Mouse (Mus musculus): ENCODE measurements around the gene Chid1. TPM values are rescaled to one million over a fixed set of nuclear protein-coding genes. Genes with fewer than 3 reads are reported as not detected.

The Chid1 gene
- polyA plus RNA-seq, 1 experiment from 2014 or later = 34.7 TPM

DNA sequence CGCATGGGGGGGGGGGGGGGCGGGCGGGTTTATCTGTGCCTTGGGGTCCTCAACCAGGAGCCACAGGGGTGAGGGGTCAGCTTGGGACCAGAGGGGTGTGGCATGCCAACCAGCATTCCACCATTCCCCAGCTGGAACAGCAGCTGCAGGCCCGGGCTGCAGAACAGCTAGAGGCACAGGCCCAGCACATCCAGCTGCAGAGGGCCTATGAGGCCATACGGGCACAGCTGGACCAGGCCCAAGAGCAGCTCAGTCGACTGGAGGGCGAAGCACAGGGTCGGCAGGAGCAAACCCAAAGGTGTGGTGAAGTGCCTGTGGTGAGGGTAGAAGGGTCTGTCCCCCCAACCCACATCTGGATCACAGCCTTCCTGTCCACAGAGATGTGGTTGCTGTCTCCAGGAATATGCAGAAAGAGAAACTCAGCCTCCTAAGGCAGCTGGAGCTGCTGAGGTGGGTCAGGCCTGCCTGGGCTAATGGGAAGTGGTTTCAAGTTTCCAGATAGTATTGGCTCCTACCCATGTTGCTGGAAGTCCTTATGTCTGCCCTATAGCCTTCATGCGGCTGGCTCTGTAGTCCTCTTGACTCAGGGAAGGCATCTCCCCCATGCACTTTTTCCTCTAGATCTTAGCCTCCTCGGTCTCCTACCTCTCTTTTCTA lies 74.1 kb downstream of the Chid1 start:
- peak overlapping the region; percentile 20 for H3K4me3 ChIP-seq
- WGBS = 28% methylated on average over 10 of the region's 10 CpGs
- no peak for ATAC-seq (ENCODE audit: insufficient number of reproducible peaks, insufficient read depth, low FRiP score, low TSS enrichment)
- H3K4me2 ChIP-seq (replicated peaks) = peak overlapping the region; percentile 44
- H3K9me3 ChIP-seq = no peaks in the 10 kb centered on the region
- H3K36me3 ChIP-seq = peaks cover 14% of the 10 kb centered on the region
- H3K27ac ChIP-seq = 0 out of 2 replicates have a peak overlapping the region, but pooled peaks have one; percentile 47
- peaks cover 57% of the 10 kb centered on the region for H3K27me3 ChIP-seq
- no peak overlapping the region for H3K9ac ChIP-seq
- peaks cover 54% of the 10 kb centered on the region for H3K4me1 ChIP-seq

DNA sequence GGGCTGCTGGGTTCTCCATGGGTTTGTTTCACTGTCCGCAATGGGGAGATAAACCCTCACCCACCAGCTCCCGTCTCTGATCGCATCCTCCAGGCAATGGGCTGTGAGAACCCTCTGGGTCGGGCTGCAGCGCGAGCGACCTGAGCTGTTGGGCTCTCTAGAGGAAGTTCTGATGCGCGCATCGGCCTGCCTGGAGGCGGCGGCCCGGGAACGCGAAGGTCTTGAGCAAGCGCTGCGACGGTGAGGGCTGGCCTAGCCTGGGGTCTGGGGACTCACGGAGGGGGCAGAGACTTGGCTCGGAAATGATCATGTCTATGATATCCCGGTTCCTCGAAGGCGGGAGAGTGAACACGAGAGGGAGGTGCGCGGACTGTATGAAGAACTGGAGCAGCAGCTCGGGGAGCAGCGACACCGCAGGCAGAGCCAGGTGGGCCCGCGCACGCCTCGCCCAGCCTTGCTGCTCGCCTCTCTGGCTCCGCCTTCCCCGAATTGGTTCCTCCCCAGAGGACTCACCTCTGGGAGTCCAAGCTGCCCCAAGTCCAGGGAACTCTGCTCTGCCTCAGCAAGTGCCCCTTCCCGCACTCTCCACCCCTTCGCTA lies 75.0 kb downstream of the Chid1 start:
- Histone ChIP-seq H3K9ac (peak overlapping the region; percentile 43), H3K36me3 (peaks cover 6% of the 10 kb centered on the region; the same call in 1 of the 2 replicates), H3K4me1 (peaks cover 49% of the 10 kb centered on the region), H3K4me3 (peak overlapping the region; percentile 20), H3K27me3 (peaks cover 65% of the 10 kb centered on the region), H3K4me2 (replicated peaks) (peak overlapping the region; percentile 44), H3K27ac (0 out of 2 replicates have a peak overlapping the region, but pooled peaks have one; percentile 47), H3K9me3 (no peaks in the 10 kb centered on the region)
- 4% methylated on average over 33 of the region's 38 CpGs for WGBS
- no peak for ATAC-seq (ENCODE audit: insufficient number of reproducible peaks, insufficient read depth, low FRiP score, low TSS enrichment)

- H3K4me1 ChIP-seq = peaks cover 42% of the 10 kb centered on the region
- H3K9ac ChIP-seq = peak overlapping the region; percentile 43; the same call in 1 of the 2 replicates
Measured at GRCm38 (mm10) chr7:141463824-141464602, 75.6 kb downstream of the Chid1 start.

DNA sequence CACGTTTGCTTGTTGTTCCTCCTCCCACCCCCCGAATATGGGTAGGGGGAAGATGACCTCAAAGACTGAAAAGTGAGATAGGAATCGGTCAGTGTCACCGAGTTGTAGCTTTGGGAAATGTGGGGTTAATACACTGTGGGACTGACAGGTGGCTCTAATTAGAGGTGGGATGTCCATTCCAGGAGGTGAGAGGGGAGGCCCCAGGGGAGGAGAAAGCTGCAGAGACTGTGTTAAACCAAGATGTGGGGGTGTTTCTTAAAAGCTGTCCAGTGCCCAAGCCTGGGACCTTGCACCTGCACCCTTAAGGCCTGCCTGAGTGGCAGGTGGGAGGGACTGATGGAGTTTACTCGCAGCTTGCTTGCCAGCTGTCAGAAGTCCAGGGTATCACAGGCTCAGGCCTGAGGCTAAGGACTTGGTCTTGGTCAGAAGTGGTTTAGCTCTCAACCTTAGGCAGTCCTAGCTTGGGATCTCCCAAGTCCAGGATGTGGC lies 77.3 kb downstream of the Chid1 start:
- H3K4me1 ChIP-seq = peaks cover 32% of the 10 kb centered on the region
- peaks cover 81% of the 10 kb centered on the region for H3K27me3 ChIP-seq
- WGBS = 7% methylated on average over 5 of the region's 5 CpGs

More at GRCm38 (mm10) chr7:141463824-141464602, 75.6 kb downstream of the Chid1 start:
- Histone ChIP-seq H3K27me3 (peaks cover 72% of the 10 kb centered on the region), H3K4me3 (peak overlapping the region; percentile 20; the same call in 1 of the 2 replicates), H3K27ac (0 out of 2 replicates have a peak overlapping the region, but pooled peaks have one; percentile 36), H3K9me3 (no peaks in the 10 kb centered on the region), H3K36me3 (no peaks in the 10 kb centered on the region), H3K4me2 (replicated peaks) (peak overlapping the region; percentile 44)
- WGBS = 24% methylated on average over 12 of the region's 12 CpGs
- no peak for ATAC-seq (ENCODE audit: insufficient number of reproducible peaks, insufficient read depth, low FRiP score, low TSS enrichment)

GRCm38 (mm10) chr7:141461521-141462332 lies 77.9 kb downstream of the Chid1 start:
- 2% methylated on average over 59 of the region's 59 CpGs for WGBS
- Histone ChIP-seq H3K36me3 (no peaks in the 10 kb centered on the region), H3K27me3 (peaks cover 86% of the 10 kb centered on the region), H3K27ac (no peak overlapping the region), H3K4me2 (replicated peaks) (peak overlapping the region; percentile 61), H3K9ac (peak overlapping the region; percentile 41; the same call in 1 of the 2 replicates), H3K9me3 (no peaks in the 10 kb centered on the region), H3K4me3 (peak overlapping the region; percentile 35), H3K4me1 (peaks cover 32% of the 10 kb centered on the region)
- no peak for ATAC-seq (ENCODE audit: insufficient number of reproducible peaks, insufficient read depth, low FRiP score, low TSS enrichment)

More for the DNA sequence above, 77.3 kb downstream of the Chid1 start:
- H3K4me3 ChIP-seq = no peak overlapping the region
- peak overlapping the region; percentile 41; the same call in 1 of the 2 replicates for H3K9ac ChIP-seq
- no peaks in the 10 kb centered on the region for H3K36me3 ChIP-seq
- ATAC-seq (ENCODE audit: insufficient number of reproducible peaks, insufficient read depth, low FRiP score, low TSS enrichment) = no peak
- H3K9me3 ChIP-seq = no peaks in the 10 kb centered on the region
- H3K4me2 ChIP-seq (replicated peaks) = peak overlapping the region; percentile 61
- no peak overlapping the region for H3K27ac ChIP-seq

GRCm38 (mm10) chr7:141460391-141461113 lies 79.1 kb downstream of the Chid1 start, which contains the start of gene Cracr2b:
Gene Cracr2b, plus strand, starts transcription at chr7:141461094.
- H3K9me3 ChIP-seq = no peaks in the 10 kb centered on the region
- peaks cover 80% of the 10 kb centered on the region for H3K27me3 ChIP-seq
- H3K27ac ChIP-seq = no peak within 1 kb of the TSS
- H3K4me3 ChIP-seq = peak within 1 kb of the TSS; percentile 35
- peak within 1 kb of the TSS; percentile 61 for H3K4me2 ChIP-seq (replicated peaks)
- peak within 1 kb of the TSS; percentile 41; the same call in 1 of the 2 replicates for H3K9ac ChIP-seq
- 61% methylated on average over 15 of the region's 15 CpGs for WGBS
- peaks cover 39% of the 10 kb centered on the region for H3K4me1 ChIP-seq
- H3K36me3 ChIP-seq = no peaks in the 10 kb centered on the region
- ATAC-seq (ENCODE audit: insufficient number of reproducible peaks, insufficient read depth, low FRiP score, low TSS enrichment) = no peak

DNA sequence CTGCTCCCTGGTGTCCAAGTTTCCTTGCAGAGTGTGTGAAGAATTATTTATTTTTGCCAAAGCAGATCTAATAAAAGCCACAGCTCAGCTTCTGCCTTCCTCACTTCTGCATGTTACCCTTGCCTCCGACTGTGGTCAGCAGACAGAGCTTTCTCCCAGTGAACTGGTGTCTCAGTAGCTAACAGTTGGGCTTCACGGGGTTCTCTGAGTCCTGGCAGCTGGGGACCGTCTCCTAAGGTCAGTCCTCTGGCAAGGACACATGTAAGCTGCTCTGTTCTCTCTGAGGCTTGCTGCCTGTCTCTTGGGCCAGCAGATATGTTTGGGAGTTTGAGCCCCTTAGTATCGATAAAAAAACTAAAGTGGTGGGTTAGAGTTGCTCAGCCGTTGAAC lies 79.7 kb downstream of the Chid1 start:
- Histone ChIP-seq H3K9me3 (no peaks in the 10 kb centered on the region), H3K27ac (no peak overlapping the region), H3K27me3 (peaks cover 74% of the 10 kb centered on the region), H3K4me2 (replicated peaks) (no peak overlapping the region), H3K9ac (no peak overlapping the region), H3K36me3 (no peaks in the 10 kb centered on the region), H3K4me1 (peaks cover 37% of the 10 kb centered on the region), H3K4me3 (no peak overlapping the region)
- WGBS = 67% methylated on average over 5 of the region's 5 CpGs
- no peak for ATAC-seq (ENCODE audit: insufficient number of reproducible peaks, insufficient read depth, low FRiP score, low TSS enrichment)

GRCm38 (mm10) chr7:141459301-141459711 lies 80.4 kb downstream of the Chid1 start:
- Histone ChIP-seq H3K27me3 (peaks cover 67% of the 10 kb centered on the region), H3K4me1 (peaks cover 30% of the 10 kb centered on the region), H3K4me2 (replicated peaks) (no peak overlapping the region), H3K4me3 (no peak overlapping the region), H3K9ac (no peak overlapping the region), H3K36me3 (no peaks in the 10 kb centered on the region), H3K9me3 (no peaks in the 10 kb centered on the region), H3K27ac (no peak overlapping the region)
- 87% methylated on average over 17 of the region's 17 CpGs for WGBS
- ATAC-seq (ENCODE audit: insufficient number of reproducible peaks, insufficient read depth, low FRiP score, low TSS enrichment) = no peak

GRCm38 (mm10) chr7:141458661-141459060 lies 81.0 kb downstream of the Chid1 start:
- no peak for ATAC-seq (ENCODE audit: insufficient number of reproducible peaks, insufficient read depth, low FRiP score, low TSS enrichment)

GRCm38 (mm10) chr7:141457986-141458660 lies 81.5 kb downstream of the Chid1 start:
- H3K36me3 ChIP-seq = no peaks in the 10 kb centered on the region
- 71% methylated on average over 15 of the region's 15 CpGs for WGBS
- H3K9me3 ChIP-seq = no peaks in the 10 kb centered on the region
- ATAC-seq (ENCODE audit: insufficient number of reproducible peaks, insufficient read depth, low FRiP score, low TSS enrichment) = no peak
- no peak overlapping the region for H3K9ac ChIP-seq
- H3K27ac ChIP-seq = no peak overlapping the region
- H3K4me2 ChIP-seq (replicated peaks) = no peak overlapping the region
- H3K4me3 ChIP-seq = no peak overlapping the region
- H3K4me1 ChIP-seq = peaks cover 25% of the 10 kb centered on the region
- peaks cover 56% of the 10 kb centered on the region for H3K27me3 ChIP-seq

More at GRCm38 (mm10) chr7:141458661-141459060, 81.0 kb downstream of the Chid1 start:
- H3K27ac ChIP-seq = no peak overlapping the region
- H3K27me3 ChIP-seq = peaks cover 61% of the 10 kb centered on the region
- H3K36me3 ChIP-seq = no peaks in the 10 kb centered on the region
- H3K9ac ChIP-seq = no peak overlapping the region
- peaks cover 26% of the 10 kb centered on the region for H3K4me1 ChIP-seq
- H3K9me3 ChIP-seq = no peaks in the 10 kb centered on the region
- H3K4me3 ChIP-seq = no peak overlapping the region
- WGBS = 92% methylated on average over 11 of the region's 11 CpGs
- no peak overlapping the region for H3K4me2 ChIP-seq (replicated peaks)
